Mouse (Mus musculus) kidney, adult 2 months (tissue): ENCODE results near the gene Gfod1.

ENCODE experiments used
- CTCF ChIP-seq: fragments of 200-500 bp; conservative IDR thresholded peaks from 2 replicates; pipeline ENCODE4 v1.5.1; 2011; ENCODE audit warnings: low read depth, mild to moderate bottlenecking, control low read depth, low read length, moderate library complexity, mixed read lengths; ENCODE audit not compliant: insufficient read depth, insufficient read length
- POLR2A ChIP-seq: fragments of 200-500 bp; IDR thresholded peaks from one replicate; pipeline ENCODE4 v1.6.1; 2011; ENCODE audit warnings: low read depth, low read length, control low read depth

GRCm38 (mm10) chr13:43292892-43293291 is 11.1 kb downstream of the Gfod1 start:
- TF ChIP-seq CTCF (no peak), POLR2A (no peak)
